Mouse (Mus musculus) heart, adult 2 months (tissue): ENCODE data around the gene Macrod1. TPM values are rescaled to one million over a fixed set of nuclear protein-coding genes. Genes with fewer than 3 reads are reported as not detected.
"Not testable (repeated sequence)": the region's sequence is repeated elsewhere in the genome, so short reads cannot be mapped to it uniquely, and the experiment has no call there.

Experiments used
- DNase-seq, 2 experiments: peaks; one replicate each; pipeline ENCODE4 v3.0.0; 2021
- H3K27ac ChIP-seq: fragments of 200-600 bp; 2 replicates; pipeline ENCODE4 v1.8.1; 2022
- H3K27me3 ChIP-seq: fragments of 200-500 bp; 2 replicates; pipeline ENCODE4 v1.6.1; 2012; ENCODE audit warnings: mild to moderate bottlenecking, low read length, inconsistent platforms, mixed read lengths; ENCODE audit not compliant: control insufficient read depth, insufficient read depth
- H3K36me3 ChIP-seq: fragments of 200-500 bp; 2 replicates; pipeline ENCODE4 v1.6.1; 2012; ENCODE audit warnings: low read length, inconsistent platforms; ENCODE audit not compliant: control insufficient read depth, insufficient read depth
- H3K4me1 ChIP-seq: fragments of 200-500 bp; 2 replicates; pipeline ENCODE4 v1.6.1; 2011; ENCODE audit warnings: low read length; ENCODE audit not compliant: control insufficient read depth, insufficient read depth
- H3K4me3 ChIP-seq: fragments of 200-600 bp; 2 replicates; pipeline ENCODE4 v1.8.1; 2022
- H3K79me2 ChIP-seq: fragments of 200-500 bp; replicated peaks from 2 replicates; pipeline ENCODE4 v1.6.1; 2012; ENCODE audit warnings: mild to moderate bottlenecking, inconsistent platforms, low read length, moderate library complexity, mixed read lengths; ENCODE audit not compliant: control insufficient read depth, insufficient read depth
- H3K9ac ChIP-seq: fragments of 200-500 bp; 2 replicates; pipeline ENCODE4 v1.6.1; 2012; ENCODE audit warnings: low read depth, mild to moderate bottlenecking, control low read depth, inconsistent platforms, low read length, mixed read lengths
- CTCF ChIP-seq: fragments of 200-600 bp; IDR thresholded peaks from 2 replicates; pipeline ENCODE4 v1.8.1; 2022; ENCODE audit warnings: antibody characterized with exemption, mild to moderate bottlenecking, moderate library complexity
- EP300 ChIP-seq: fragments of 200-500 bp; IDR thresholded peaks from 2 replicates; pipeline ENCODE4 v1.6.1; 2011; ENCODE audit warnings: low read depth, low read length, control low read depth; ENCODE audit not compliant: insufficient read depth
- POLR2A ChIP-seq: fragments of 200-500 bp; IDR thresholded peaks from 2 replicates; pipeline ENCODE4 v1.6.1; 2011; ENCODE audit warnings: mild to moderate bottlenecking, low read depth, low read length, control low read depth; ENCODE audit not compliant: insufficient read depth
- WGBS: fragments of 180-500 bp; shearing (Covaris S2); methylation state at CpG from one replicate; pipeline ENCODE4 v1.1.7; 2018; 5-methylcytosine and 5-hydroxymethylcytosine counted together
- intact Hi-C: fragments of 180-260 bp; cut with DNase I; formaldehyde crosslinking; loops from one replicate; pipeline ENCODE4 v1.15.1; 2025
- polyA plus RNA-seq: library from polyadenylated mRNA; depleted of rRNA; stranded (reverse); fragments of >200 nt; gene quantifications from 2 replicates; pipeline ENCODE4 v1.2.3, GENCODE M21; 2012
- total RNA-seq, 2 experiments: library from RNA; stranded (reverse); gene quantifications; 2 replicates each; pipeline ENCODE4 v1.2.3; 2021

The Macrod1 gene
- total and polyA plus RNA-seq, 3 experiments, result 262 to 309 (median 278) TPM

- intact Hi-C loops, result loop anchor here (2.0 to 5.0 kb wide), 2 partner anchors 42 to 60 kb away; partner anchors contain the start of genes Nudt22 and Trpt1
- peak overlapping the region; percentile 94 for H3K27ac ChIP-seq
- TF ChIP-seq EP300, result no peak
- no peak for TF ChIP-seq CTCF
- no peak for TF ChIP-seq POLR2A
- under 1% methylated on average over 35 of the region's 35 CpGs for WGBS
- H3K27me3 ChIP-seq, result no peaks in the 10 kb centered on the region
- DNase-seq, result no peak
- H3K79me2 ChIP-seq, result peaks cover 1% of the 10 kb centered on the region; the same call in 1 of the 2 replicates
- H3K9ac ChIP-seq, result peak overlapping the region; percentile 94
- H3K36me3 ChIP-seq, result peaks cover 4% of the 10 kb centered on the region
- peak overlapping the region; percentile 76 for H3K4me3 ChIP-seq
- H3K4me1 ChIP-seq, result peaks cover 11% of the 10 kb centered on the region
Observed at GRCm38 (mm10) chr19:7039088-7039720, 17.4 kb upstream of the Macrod1 start.

GRCm38 (mm10) chr19:7039841-7040636 is 16.6 kb upstream of the Macrod1 start, which contains the start of gene Stip1:
Stip1 (minus strand) TSS chr19:7039967.
- peak within 1 kb of the TSS; percentile 79 for H3K4me3 ChIP-seq
- DNase-seq, result peak; percentile 97 to 100
- under 1% methylated on average over 49 of the region's 49 CpGs for WGBS
- intact Hi-C loops, result loop anchor here (2.0 to 5.0 kb wide), 2 partner anchors 43 to 61 kb away; partner anchors contain the start of genes Nudt22 and Trpt1
- peaks cover 1% of the 10 kb centered on the region; the same call in 1 of the 2 replicates for H3K79me2 ChIP-seq
- H3K27me3 ChIP-seq, result no peaks in the 10 kb centered on the region
- peaks cover 4% of the 10 kb centered on the region for H3K36me3 ChIP-seq
- peak within 1 kb of the TSS; percentile 94 for H3K9ac ChIP-seq
- peak within 1 kb of the TSS; percentile 99 for H3K27ac ChIP-seq
- peaks cover 14% of the 10 kb centered on the region for H3K4me1 ChIP-seq
- TF ChIP-seq EP300 (peak; percentile 49), CTCF (peak; percentile 44), POLR2A (peak; percentile 99)

- H3K79me2 ChIP-seq, result peaks cover 1% of the 10 kb centered on the region; the same call in 1 of the 2 replicates
- peak overlapping the region; percentile 99 for H3K27ac ChIP-seq
- H3K4me3 ChIP-seq, result peak overlapping the region; percentile 79
- no peak for TF ChIP-seq CTCF
- TF ChIP-seq POLR2A, result no peak
- no peak for TF ChIP-seq EP300
- 16% methylated on average over 13 of the region's 13 CpGs for WGBS
- no peak for DNase-seq
- H3K9ac ChIP-seq, result peak overlapping the region; percentile 86
- intact Hi-C loops, result no loop called here
- H3K36me3 ChIP-seq, result peaks cover 4% of the 10 kb centered on the region
- no peaks in the 10 kb centered on the region for H3K27me3 ChIP-seq
- peaks cover 14% of the 10 kb centered on the region for H3K4me1 ChIP-seq
Observed at GRCm38 (mm10) chr19:7040637-7041130, 15.9 kb upstream of the Macrod1 start.

- H3K27ac ChIP-seq, result peak overlapping the region; percentile 99
- 92% methylated on average over 2 of the region's 2 CpGs for WGBS
- peaks cover 14% of the 10 kb centered on the region for H3K4me1 ChIP-seq
- peaks cover 1% of the 10 kb centered on the region; the same call in 1 of the 2 replicates for H3K79me2 ChIP-seq
- DNase-seq, result no peak
- H3K4me3 ChIP-seq, result no peak overlapping the region; the same call in 1 of the 2 replicates
- peaks cover 4% of the 10 kb centered on the region for H3K36me3 ChIP-seq
- H3K27me3 ChIP-seq, result no peaks in the 10 kb centered on the region
- TF ChIP-seq CTCF (no peak), POLR2A (no peak), EP300 (no peak)
- intact Hi-C loops, result no loop called here
- H3K9ac ChIP-seq, result no peak overlapping the region
Observed at GRCm38 (mm10) chr19:7041171-7041570, 15.4 kb upstream of the Macrod1 start.

GRCm38 (mm10) chr19:7044279-7044678 is 12.3 kb upstream of the Macrod1 start:
- H3K27me3 ChIP-seq, result no peaks in the 10 kb centered on the region
- peaks cover 8% of the 10 kb centered on the region for H3K4me1 ChIP-seq
- H3K36me3 ChIP-seq, result no peaks in the 10 kb centered on the region
- no peak overlapping the region for H3K4me3 ChIP-seq
- intact Hi-C loops, result no loop called here
- H3K27ac ChIP-seq, result peak overlapping the region; percentile 65
- no peak overlapping the region for H3K9ac ChIP-seq
- TF ChIP-seq EP300 (no peak), CTCF (no peak)
- 54% methylated on average over 4 of the region's 4 CpGs for WGBS
- H3K79me2 ChIP-seq, result no peaks in the 10 kb centered on the region
- DNase-seq, result no peak

GRCm38 (mm10) chr19:7044706-7045105 is 11.9 kb upstream of the Macrod1 start:
- intact Hi-C loops, result no loop called here
- 27% methylated on average over 4 of the region's 4 CpGs for WGBS

GRCm38 (mm10) chr19:7053382-7053781 is 3.2 kb upstream of the Macrod1 start:
- H3K4me3 ChIP-seq, H3K27ac ChIP-seq, H3K79me2 ChIP-seq, H3K9ac ChIP-seq, H3K36me3 ChIP-seq, intact Hi-C loops, H3K27me3 ChIP-seq, DNase-seq, H3K4me1 ChIP-seq: not testable (repeated sequence)
- WGBS, result 85% methylated on average over 4 of the region's 4 CpGs

More at GRCm38 (mm10) chr19:7044706-7045105, 11.9 kb upstream of the Macrod1 start:
- peak in 1 of 2 experiments; percentile 47 for DNase-seq
- H3K4me3 ChIP-seq, result no peak overlapping the region
- H3K36me3 ChIP-seq, result no peaks in the 10 kb centered on the region
- TF ChIP-seq CTCF, result no peak
- TF ChIP-seq POLR2A, result no peak
- no peak for TF ChIP-seq EP300
- peak overlapping the region; percentile 65 for H3K27ac ChIP-seq
- H3K4me1 ChIP-seq, result peaks cover 8% of the 10 kb centered on the region
- H3K79me2 ChIP-seq, result no peaks in the 10 kb centered on the region
- H3K9ac ChIP-seq, result no peak overlapping the region
- H3K27me3 ChIP-seq, result no peaks in the 10 kb centered on the region
